Comparison of ENCODE assay signal across 9 mouse cellular contexts in the genomic region with DNA sequence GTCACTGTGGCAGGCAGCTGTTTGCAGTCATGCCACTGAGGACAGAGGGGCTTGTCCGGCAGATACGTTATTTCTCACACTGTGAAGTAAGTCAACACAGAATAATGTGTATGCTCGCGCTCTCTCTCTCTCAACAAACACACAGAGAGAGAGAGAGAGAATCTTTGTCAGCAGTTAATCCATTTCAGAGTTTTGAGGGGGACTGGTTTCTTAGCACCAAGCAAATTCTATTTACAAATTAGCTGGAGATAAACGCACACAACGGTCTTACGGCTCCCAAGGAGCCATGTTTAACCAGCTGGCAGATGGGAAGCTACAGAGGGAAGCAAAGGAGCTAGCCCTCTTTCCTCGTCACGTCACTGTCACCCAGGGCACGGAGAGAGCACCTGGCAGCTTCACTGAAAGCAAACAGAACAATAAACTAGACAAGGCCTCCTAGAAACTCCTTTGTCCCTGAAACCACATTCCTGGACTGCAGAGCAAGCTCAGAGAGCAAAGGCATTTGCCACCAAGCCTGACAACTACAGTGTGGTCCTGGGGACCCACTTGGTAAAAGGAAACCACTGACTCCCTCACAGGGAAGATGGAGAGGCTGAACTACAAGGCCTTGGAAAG. TPM values are rescaled to one million over a fixed set of nuclear protein-coding genes. Genes with fewer than 3 reads are reported as not detected.
A peak's percentile ranks its signal among the peaks of the same experiment; 100 is the strongest.
DNase-seq lines count a peak whose midpoint lies in the region; ATAC-seq and TF ChIP-seq lines count a peak whose summit lies in the region.
"Had no signal": no experiment of that assay in that cellular context is flagged by ENCODE, and none has a peak within 500 bp of the region (broad histone marks: within the 10 kb centered on the region; RNA-seq: fewer than 3 reads in every experiment).

No protein-coding gene starts in this region.

- H3K4me3 ChIP-seq in gastrocnemius, adult 2 months = no peak overlapping the region
- H3K4me3 ChIP-seq in liver, embryonic 15.5 days (replicated peaks) = no peak overlapping the region
- H3K4me3 ChIP-seq in embryonic facial prominence, embryonic 13.5 days = no peak overlapping the region
- H3K4me3 ChIP-seq in midbrain, embryonic 14.5 days (replicated peaks; ENCODE audit: low read depth, low read length) = no peak overlapping the region

- H3K36me3 ChIP-seq in liver, embryonic 15.5 days (replicated peaks) = no peaks in the 10 kb centered on the region
- H3K36me3 ChIP-seq in embryonic facial prominence, embryonic 13.5 days = no peaks in the 10 kb centered on the region
- no peaks in the 10 kb centered on the region for H3K36me3 ChIP-seq in midbrain, embryonic 14.5 days (ENCODE audit: control insufficient read depth, insufficient read depth, low read length)

- H3K9me3 ChIP-seq in liver, embryonic 15.5 days (replicated peaks) = no peaks in the 10 kb centered on the region
- no peaks in the 10 kb centered on the region for H3K9me3 ChIP-seq in embryonic facial prominence, embryonic 13.5 days
- H3K9me3 ChIP-seq in midbrain, embryonic 14.5 days (ENCODE audit: control insufficient read depth, low read length) = no peaks in the 10 kb centered on the region

- H3K27ac ChIP-seq in gastrocnemius, adult 2 months = peak overlapping the region; percentile 1; the same call in 1 of the 2 replicates
- H3K27ac ChIP-seq in liver, embryonic 15.5 days (replicated peaks) = 0 out of 2 replicates have a peak overlapping the region, but pooled peaks have one; percentile 19
- H3K27ac ChIP-seq in embryonic facial prominence, embryonic 13.5 days = 0 out of 2 replicates have a peak overlapping the region, but pooled peaks have one; percentile 5
- H3K27ac ChIP-seq in midbrain, embryonic 14.5 days (replicated peaks; ENCODE audit: low read depth, low read length) = no peak overlapping the region; the same call in 1 of the 2 replicates
- H3K27ac ChIP-seq: macrophage had no signal

- no peaks in the 10 kb centered on the region for H3K27me3 ChIP-seq in liver, embryonic 15.5 days
- no peaks in the 10 kb centered on the region for H3K27me3 ChIP-seq in embryonic facial prominence, embryonic 13.5 days
- no peaks in the 10 kb centered on the region for H3K27me3 ChIP-seq in midbrain, embryonic 14.5 days (ENCODE audit: control insufficient read depth, insufficient read depth, low read length)

- 59% methylated on average over 10 of the region's 10 CpGs for WGBS in liver, embryonic 15.5 days (ENCODE audit: insufficient replicate concordance)
- 51% methylated on average over 10 of the region's 10 CpGs for WGBS in embryonic facial prominence, embryonic 13.5 days
- 23% methylated on average over 10 of the region's 10 CpGs for WGBS in midbrain, embryonic 14.5 days

- intact Hi-C loops in gastrocnemius, adult 2 months (cut with DNase I) = no loop called here
- intact Hi-C loops in left cerebral cortex, postnatal 36 days (cut with DNase I) = loop anchor here (10.0 kb wide), 1 partner anchor 616 kb away; no protein-coding TSS in a partner anchor

- H3K9ac ChIP-seq in liver, embryonic 15.5 days = no peak overlapping the region
- H3K9ac ChIP-seq in embryonic facial prominence, embryonic 13.5 days = 0 out of 2 replicates have a peak overlapping the region, but pooled peaks have one; percentile 17
- no peak overlapping the region for H3K9ac ChIP-seq in midbrain, embryonic 14.5 days (replicated peaks; ENCODE audit: low read length)

- ATAC-seq in liver, embryonic 15.5 days (ENCODE audit: insufficient read depth) = no peak
- ATAC-seq in embryonic facial prominence, embryonic 13.5 days (ENCODE audit: insufficient number of reproducible peaks, insufficient read depth, low FRiP score, low TSS enrichment, low read depth) = no peak
- ATAC-seq in midbrain, embryonic 14.5 days (ENCODE audit: low FRiP score, low TSS enrichment) = no peak

- peaks cover 83% of the 10 kb centered on the region for H3K4me1 ChIP-seq in liver, embryonic 15.5 days (replicated peaks)
- peaks cover 95% of the 10 kb centered on the region for H3K4me1 ChIP-seq in embryonic facial prominence, embryonic 13.5 days
- peaks cover 38% of the 10 kb centered on the region for H3K4me1 ChIP-seq in midbrain, embryonic 14.5 days (ENCODE audit: control insufficient read depth, insufficient read depth, low read length)

- no peak for DNase-seq in gastrocnemius, adult 2 months
- no peak for DNase-seq in gastrocnemius, postnatal 25 days
- no peak for DNase-seq in liver
- DNase-seq in midbrain, embryonic 14.5 days = no peak
- DNase-seq in left cerebral cortex, adult 9 months (ENCODE audit: low spot score in 2 of 2) = no peak
- DNase-seq in left cerebral cortex, postnatal 36 days (ENCODE audit: low spot score in 2 of 2) = no peak

- no peak overlapping the region for H3K4me2 ChIP-seq in liver, embryonic 15.5 days
- no peak overlapping the region for H3K4me2 ChIP-seq in embryonic facial prominence, embryonic 13.5 days
- H3K4me2 ChIP-seq in midbrain, embryonic 14.5 days (ENCODE audit: low read length) = peak overlapping the region; percentile 14; the same call in 1 of the 2 replicates

- TF ChIP-seq CTCF in gastrocnemius, adult 2 months (IDR thresholded peaks at IDR 0.05) = no peak

RNA-seq across cellular contexts. Expression of gene Smad3, which starts 7.3 kb away (rescaled TPM):
- total RNA-seq in gastrocnemius, adult 2 months (2021) = 10 to 100 TPM; 61.7 to 75.3 TPM
- total RNA-seq in gastrocnemius, postnatal 25 days (2021) = 10 to 100 TPM; 42.7 to 67.5 TPM
- polyA plus RNA-seq in liver, embryonic 15.5 days (2015; fragmentation: Nextera tagmentation; extraction: Ambion mirVana) = 3.0 TPM in 2 replicates
- 29.8 and 30.9 TPM in 2 replicates for polyA plus RNA-seq in embryonic facial prominence, embryonic 13.5 days (2015; fragmentation: Nextera tagmentation; extraction: Ambion mirVana)
- 4.9 and 7.7 TPM in 2 replicates for polyA plus RNA-seq in midbrain, embryonic 14.5 days (2014; fragmentation: Nextera tagmentation; extraction: Ambion mirVana)
- total RNA-seq in left cerebral cortex, postnatal 36 days (2021) = 10 to 100 TPM; 45.2 to 71.2 TPM
